Mouse (Mus musculus): Measurements from ENCODE around the gene Prm1.

GRCm38 (mm10) chr16:10749226-10749625 lies 56.4 kb downstream of the Prm1 start:
- TF ChIP-seq POLR2A (IDR thresholded peaks at IDR 0.05; ENCODE audit: insufficient read depth, low read depth, low read length) (no peak), CTCF (IDR thresholded peaks at IDR 0.05; ENCODE audit: insufficient read depth, low read depth, low read length) (no peak)

Measured in olfactory bulb, adult 2 months (tissue).